Mouse (Mus musculus) subcutaneous adipose tissue, adult 2 months (tissue): ENCODE data around the gene Gm21822. TPM values are rescaled to one million over a fixed set of nuclear protein-coding genes. Genes with fewer than 3 reads are reported as not detected.

ENCODE experiments used
- polyA plus RNA-seq: library from polyadenylated mRNA; depleted of rRNA; stranded (reverse); fragments of >200 nt; gene quantifications from 2 replicates; pipeline ENCODE4 v1.2.3, GENCODE M21; 2012; ENCODE audit warnings: low replicate concordance; rRNA removed

Gene Gm21822
- polyA plus RNA-seq, result not detected in 2 replicates

DNA sequence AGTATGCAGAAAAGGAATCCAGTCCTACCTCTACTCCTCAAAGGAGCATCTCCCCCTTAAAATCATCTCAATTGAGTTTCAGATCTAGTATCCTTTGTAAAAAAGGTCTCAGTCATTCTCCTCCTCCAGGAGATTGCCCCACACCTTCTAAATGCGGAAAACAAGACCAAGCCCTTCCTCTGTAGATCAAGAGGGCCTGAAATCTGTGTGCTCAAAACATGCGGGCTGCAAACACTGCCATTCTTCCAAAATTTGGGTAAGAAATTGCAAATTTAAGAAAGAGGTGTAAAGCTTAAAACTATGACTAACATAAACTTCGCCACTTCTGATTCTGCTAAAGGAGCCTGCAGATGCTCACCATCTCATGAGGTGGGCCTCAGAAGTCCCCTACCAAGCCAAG is at the start of gene Gm21822:
TSS of gene Gm21822 (plus strand) at position 301 of the 400 bp plus-strand sequence.

